Mouse (Mus musculus) limb, embryonic 11.5 days (tissue): ENCODE data around the gene St3gal4. TPM values are rescaled to one million over a fixed set of nuclear protein-coding genes. Genes with fewer than 3 reads are reported as not detected.

Experiments used
- ATAC-seq: fragments of 200-750 bp; cut with Nextera tagmentation; 2 replicates; pipeline ENCODE4 v1.8.0; 2017; ENCODE audit warnings: low read depth; ENCODE audit not compliant: insufficient number of reproducible peaks, low FRiP score, low TSS enrichment
- DNase-seq: peaks from one replicate; pipeline ENCODE4 v3.0.0-alpha.2; 2015; ENCODE audit warnings: low spot score
- H3K27ac ChIP-seq: fragments of 300-500 bp; sonication (generic); replicated peaks from 2 replicates; pipeline ENCODE4 v1.5.1; 2014; ENCODE audit warnings: low read depth, mild to moderate bottlenecking, low read length
- H3K27me3 ChIP-seq: fragments of 300-500 bp; sonication (generic); 2 replicates; pipeline ENCODE4 v1.6.1; 2014; ENCODE audit warnings: mild to moderate bottlenecking, low read length, mixed read lengths; ENCODE audit not compliant: control insufficient read depth, insufficient read depth
- H3K36me3 ChIP-seq: fragments of 300-500 bp; sonication (generic); 2 replicates; pipeline ENCODE4 v1.6.1; 2014; ENCODE audit warnings: mild to moderate bottlenecking, low read length, moderate library complexity, mixed read lengths; ENCODE audit not compliant: control insufficient read depth, insufficient read depth
- H3K4me1 ChIP-seq: fragments of 300-500 bp; sonication (generic); 2 replicates; pipeline ENCODE4 v1.6.1; 2014; ENCODE audit warnings: low read length, mixed read lengths; ENCODE audit not compliant: control insufficient read depth, insufficient read depth
- H3K4me2 ChIP-seq: fragments of 300-500 bp; sonication (generic); 2 replicates; pipeline ENCODE4 v1.6.1; 2014; ENCODE audit warnings: low read depth, mild to moderate bottlenecking, moderate library complexity; ENCODE audit not compliant: severe bottlenecking
- H3K4me3 ChIP-seq: fragments of 300-500 bp; sonication (generic); 2 replicates; pipeline ENCODE4 v1.5.1; 2014; ENCODE audit warnings: low read depth, low read length
- H3K9ac ChIP-seq: fragments of 300-500 bp; sonication (generic); 2 replicates; pipeline ENCODE4 v1.6.1; 2014; ENCODE audit warnings: mild to moderate bottlenecking, low read length
- H3K9me3 ChIP-seq: fragments of 300-500 bp; sonication (generic); 2 replicates; pipeline ENCODE4 v1.6.1; 2016; ENCODE audit warnings: low read length; ENCODE audit not compliant: control insufficient read depth
- WGBS: fragments of 180-500 bp; shearing (Covaris S2); extraction: QIAGEN DNeasy Blood & Tissue Kit; methylation state at CpG from one replicate; pipeline ENCODE4 v1.1.7; 2014; 5-methylcytosine and 5-hydroxymethylcytosine counted together
- polyA plus RNA-seq: library from polyadenylated mRNA; unstranded; fragments of >200 nt; fragmentation: Nextera tagmentation; extraction: Ambion mirVana; gene quantifications from 2 replicates; pipeline ENCODE4 v1.2.1, GENCODE M21; 2014

Gene St3gal4
- polyA plus RNA-seq, 1 experiment from 2014 or later, result 25.6 TPM

- H3K4me3 ChIP-seq, result no peak overlapping the region
- ATAC-seq (no peak), DNase-seq (no peak)
- H3K27me3 ChIP-seq, result no peaks in the 10 kb centered on the region
- no peaks in the 10 kb centered on the region for H3K9me3 ChIP-seq
- H3K4me1 ChIP-seq, result no peaks in the 10 kb centered on the region
- no peak overlapping the region for H3K4me2 ChIP-seq
- WGBS, result 94% methylated on average over 16 of the region's 16 CpGs
- no peak overlapping the region for H3K27ac ChIP-seq
- peaks cover 10% of the 10 kb centered on the region for H3K36me3 ChIP-seq
- no peak overlapping the region for H3K9ac ChIP-seq
These were observed 66.0 kb downstream of the St3gal4 start for GRCm38 (mm10) chr9:35053081-35053480.

GRCm38 (mm10) chr9:35052671-35053070, 66.4 kb downstream of the St3gal4 start:
- Histone ChIP-seq H3K9ac (no peak overlapping the region), H3K36me3 (peaks cover 10% of the 10 kb centered on the region), H3K9me3 (no peaks in the 10 kb centered on the region), H3K4me2 (no peak overlapping the region), H3K4me1 (no peaks in the 10 kb centered on the region), H3K27me3 (no peaks in the 10 kb centered on the region), H3K27ac (no peak overlapping the region), H3K4me3 (no peak overlapping the region)
- ATAC-seq, result no peak
- DNase-seq, result no peak
- WGBS, result 95% methylated on average over 4 of the region's 4 CpGs

GRCm38 (mm10) chr9:35051666-35052065, 67.4 kb downstream of the St3gal4 start:
- H3K4me2 ChIP-seq, result no peak overlapping the region
- no peak overlapping the region for H3K4me3 ChIP-seq
- ATAC-seq (no peak), DNase-seq (no peak)
- peaks cover 10% of the 10 kb centered on the region for H3K36me3 ChIP-seq
- 94% methylated on average over 4 of the region's 4 CpGs for WGBS
- no peak overlapping the region for H3K27ac ChIP-seq
- H3K9me3 ChIP-seq, result no peaks in the 10 kb centered on the region
- no peaks in the 10 kb centered on the region for H3K27me3 ChIP-seq
- no peaks in the 10 kb centered on the region for H3K4me1 ChIP-seq
- no peak overlapping the region for H3K9ac ChIP-seq

GRCm38 (mm10) chr9:35050701-35051454, 68.2 kb downstream of the St3gal4 start:
- H3K36me3 ChIP-seq, result peaks cover 10% of the 10 kb centered on the region
- H3K9me3 ChIP-seq, result no peaks in the 10 kb centered on the region
- ATAC-seq, result no peak
- no peak for DNase-seq
- H3K4me1 ChIP-seq, result no peaks in the 10 kb centered on the region
- H3K27me3 ChIP-seq, result no peaks in the 10 kb centered on the region
- H3K27ac ChIP-seq, result no peak overlapping the region
- 90% methylated on average over 6 of the region's 6 CpGs for WGBS
- H3K9ac ChIP-seq, result no peak overlapping the region
- no peak overlapping the region for H3K4me2 ChIP-seq
- H3K4me3 ChIP-seq, result no peak overlapping the region

- H3K4me3 ChIP-seq, result no peak overlapping the region
These were observed 69.1 kb downstream of the St3gal4 start for GRCm38 (mm10) chr9:35049891-35050527.

GRCm38 (mm10) chr9:35048449-35048848, 70.6 kb downstream of the St3gal4 start:
- 79% methylated on average over 6 of the region's 6 CpGs for WGBS
- Histone ChIP-seq H3K4me1 (peaks cover 13% of the 10 kb centered on the region), H3K9ac (no peak overlapping the region), H3K36me3 (peaks cover 7% of the 10 kb centered on the region; the same call in 1 of the 2 replicates), H3K9me3 (no peaks in the 10 kb centered on the region), H3K27ac (no peak overlapping the region), H3K4me2 (no peak overlapping the region), H3K4me3 (no peak overlapping the region), H3K27me3 (no peaks in the 10 kb centered on the region)
- DNase-seq, result no peak
- ATAC-seq, result no peak

More at GRCm38 (mm10) chr9:35049891-35050527, 69.1 kb downstream of the St3gal4 start:
- no peak for DNase-seq
- H3K27me3 ChIP-seq, result no peaks in the 10 kb centered on the region
- H3K9ac ChIP-seq, result no peak overlapping the region
- no peak overlapping the region for H3K4me2 ChIP-seq
- no peak for ATAC-seq
- peaks cover under 1% of the 10 kb centered on the region; the same call in 1 of the 2 replicates for H3K4me1 ChIP-seq
- H3K27ac ChIP-seq, result no peak overlapping the region
- H3K9me3 ChIP-seq, result no peaks in the 10 kb centered on the region
- peaks cover 10% of the 10 kb centered on the region for H3K36me3 ChIP-seq
- 88% methylated on average over 3 of the region's 3 CpGs for WGBS

GRCm38 (mm10) chr9:35045756-35046155, 73.3 kb downstream of the St3gal4 start:
- H3K27me3 ChIP-seq, result no peaks in the 10 kb centered on the region
- H3K4me1 ChIP-seq, result peaks cover 15% of the 10 kb centered on the region
- H3K36me3 ChIP-seq, result 0 out of 2 replicates have a peak, but pooled peaks cover 4% of the 10 kb centered on the region
- no peaks in the 10 kb centered on the region for H3K9me3 ChIP-seq
- DNase-seq (no peak), ATAC-seq (no peak)
- H3K4me3 ChIP-seq, result no peak overlapping the region
- H3K4me2 ChIP-seq, result no peak overlapping the region
- WGBS, result 80% methylated on average over 2 of the region's 2 CpGs
- no peak overlapping the region for H3K9ac ChIP-seq
- no peak overlapping the region for H3K27ac ChIP-seq

GRCm38 (mm10) chr9:35045031-35045531, 74.0 kb downstream of the St3gal4 start:
- Histone ChIP-seq H3K27ac (no peak overlapping the region; the same call in 1 of the 2 replicates), H3K4me3 (no peak overlapping the region), H3K36me3 (0 out of 2 replicates have a peak, but pooled peaks cover 4% of the 10 kb centered on the region), H3K9ac (no peak overlapping the region), H3K9me3 (no peaks in the 10 kb centered on the region), H3K27me3 (no peaks in the 10 kb centered on the region), H3K4me1 (peaks cover 15% of the 10 kb centered on the region), H3K4me2 (no peak overlapping the region)
- WGBS, result 58% methylated on average over 11 of the region's 11 CpGs
- DNase-seq (no peak), ATAC-seq (no peak)
